Mouse (Mus musculus) kidney, adult 18-20 months (tissue): ENCODE measurements at regions not wholly inside any gene's neighbourhood (a gene's known extent, or its start where the extent isn't known, plus 50 kb on each side); places are given as distances from the start of the nearest gene placed in this dataset.
A peak's percentile ranks its signal among the peaks of the same experiment; 100 is the strongest.
"Not testable (repeated sequence)": the region's sequence is repeated elsewhere in the genome, so short reads cannot be mapped to it uniquely, and the experiment has no call there.

ENCODE experiments used
- DNase-seq: peaks from one replicate; pipeline ENCODE4 v3.0.0; 2021

DNA sequence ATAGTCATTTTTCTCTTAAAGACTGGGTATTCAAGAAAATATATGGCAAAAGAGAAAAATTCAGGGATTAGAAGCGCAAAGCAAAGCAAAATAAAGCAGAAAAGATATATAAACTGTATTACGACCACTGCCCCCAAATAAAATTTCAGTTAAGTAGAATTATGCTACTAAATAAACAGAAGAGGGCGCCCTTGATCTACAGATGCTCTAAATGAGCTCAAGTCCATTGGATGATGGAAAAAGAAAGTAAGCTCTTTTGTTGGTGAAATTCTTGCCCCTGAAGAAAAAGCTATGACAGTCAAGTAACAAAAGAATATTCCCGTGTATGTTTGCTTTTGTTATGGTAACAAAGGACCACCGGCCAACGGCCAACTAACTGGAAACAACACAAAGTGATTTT, 165.5 kb upstream of the Stk26 start:
- DNase-seq = no peak

DNA sequence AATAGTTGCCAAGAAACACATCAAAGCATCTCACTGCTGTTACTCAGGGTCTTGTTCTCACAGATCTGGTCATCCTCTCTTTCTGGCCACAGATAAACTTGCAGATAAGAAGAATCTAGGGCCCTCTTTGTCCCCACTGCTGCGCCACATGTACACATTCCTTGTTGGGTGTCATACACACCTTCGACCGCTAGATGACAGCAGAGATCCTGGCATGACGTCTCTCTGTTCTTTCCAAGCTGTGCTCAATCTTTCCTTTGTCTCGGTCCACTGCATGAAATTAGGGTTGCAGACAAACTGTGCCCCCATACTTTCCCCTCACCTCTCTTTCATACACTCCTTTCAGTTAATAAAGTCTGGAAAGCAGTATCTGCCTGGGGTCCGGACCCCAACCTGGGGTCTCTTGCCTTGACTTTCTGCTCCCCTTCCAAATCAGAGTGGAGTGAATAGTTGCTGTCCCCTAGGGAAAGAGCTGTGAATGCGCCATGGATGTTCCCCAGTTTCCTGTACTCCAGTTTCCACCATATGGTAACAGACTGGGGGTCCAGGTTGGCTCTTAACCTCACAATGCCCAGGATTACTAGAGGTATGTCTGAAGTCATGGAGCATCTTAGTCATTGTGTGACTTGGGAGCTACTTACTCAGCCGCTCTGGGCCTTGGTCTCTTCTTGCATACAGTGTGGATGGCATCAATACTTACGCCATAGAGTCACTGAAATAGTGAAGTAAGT, 182.8 kb upstream of the Stk26 start:
- peak; percentile 55 for DNase-seq

DNA sequence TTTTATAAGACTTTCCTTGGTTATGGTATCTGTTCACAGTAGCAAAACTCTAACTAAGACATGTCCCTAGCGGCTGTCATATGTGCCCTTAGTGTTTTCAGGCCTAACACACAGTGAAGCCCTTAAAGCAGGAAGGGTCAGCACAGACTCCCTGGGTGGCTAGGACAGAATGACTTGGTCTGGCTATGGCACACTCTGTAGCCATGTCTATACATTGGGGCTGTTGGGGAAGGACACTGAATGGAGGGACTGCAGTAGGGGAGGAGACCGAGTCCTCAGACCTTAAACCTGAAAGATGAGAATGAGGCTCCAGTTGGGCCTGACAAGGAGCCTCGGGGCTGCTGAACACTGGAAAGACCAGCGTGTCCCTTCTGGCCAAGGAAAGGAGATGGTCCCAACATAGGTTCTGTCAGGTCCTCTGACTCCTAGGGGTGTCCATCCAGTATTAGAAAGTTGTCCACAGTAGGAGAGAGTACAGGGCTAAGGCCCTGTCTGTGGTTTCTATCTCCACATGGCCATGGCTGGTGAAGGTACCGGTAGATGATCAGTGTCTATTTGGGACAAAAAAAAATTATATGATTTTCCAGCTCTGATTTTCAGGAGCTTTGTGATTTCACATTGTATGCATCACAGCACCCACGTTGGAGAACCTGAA, 183.5 kb upstream of the Stk26 start:
- no peak for DNase-seq

DNA sequence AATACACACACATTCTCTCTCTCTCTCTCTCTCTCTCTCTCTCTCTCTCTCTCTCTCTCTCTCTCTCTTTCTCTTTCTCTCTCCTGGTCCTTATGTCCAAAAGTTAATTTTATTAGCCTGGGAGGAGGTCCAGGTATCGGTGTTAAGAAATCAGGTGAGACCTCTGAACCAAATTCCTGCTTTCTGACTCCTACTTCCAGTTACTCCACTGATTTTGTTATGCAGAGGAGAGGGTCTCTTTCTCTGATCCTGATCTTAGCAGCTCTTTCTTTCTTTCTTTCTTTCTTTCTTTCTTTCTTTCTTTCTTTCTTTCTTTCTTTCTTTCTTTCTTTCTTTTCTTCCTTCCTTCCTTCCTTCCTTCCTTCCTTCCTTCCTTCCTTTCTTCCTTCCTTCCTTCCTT, 185.5 kb upstream of the Stk26 start:
- DNase-seq = not testable (repeated sequence)

DNA sequence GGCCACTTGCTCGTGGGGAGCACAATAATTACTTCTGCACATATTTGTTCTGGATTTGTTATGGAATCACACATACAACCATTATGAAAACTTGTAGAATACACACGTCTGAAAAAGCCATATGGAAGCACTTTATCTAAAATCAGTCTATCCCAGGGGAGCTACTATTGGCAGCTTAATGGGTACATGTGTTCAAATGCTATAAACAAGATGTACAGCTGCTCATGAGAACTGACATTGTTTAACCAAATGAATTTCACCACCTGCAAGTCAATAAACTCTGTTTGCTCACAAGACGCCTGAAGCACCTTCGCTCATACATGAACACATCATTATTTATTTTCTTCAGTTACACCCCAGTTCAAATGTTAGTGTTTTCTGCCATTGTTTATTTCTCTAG, 199.5 kb upstream of the Stk26 start:
- DNase-seq = no peak

DNA sequence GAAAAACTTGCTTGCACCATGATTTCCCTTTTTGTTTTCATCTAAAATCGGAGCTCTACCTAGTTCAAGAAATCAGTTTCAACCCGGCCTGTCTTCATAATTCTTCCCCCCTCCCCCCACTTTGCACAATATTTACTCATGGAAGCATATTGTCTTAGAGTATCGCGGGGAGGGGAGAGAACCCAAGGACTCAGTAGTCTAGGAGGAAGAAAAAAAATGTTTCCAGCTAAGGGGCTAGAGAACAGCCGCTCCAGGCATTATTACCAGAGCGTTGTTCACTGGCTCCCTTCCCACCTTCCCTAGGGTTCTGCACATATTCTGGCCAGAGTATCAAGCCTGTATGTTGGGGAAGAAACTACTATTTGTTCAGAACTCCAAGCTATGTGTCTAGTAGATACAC, 205.2 kb upstream of the Stk26 start:
- DNase-seq = no peak

DNA sequence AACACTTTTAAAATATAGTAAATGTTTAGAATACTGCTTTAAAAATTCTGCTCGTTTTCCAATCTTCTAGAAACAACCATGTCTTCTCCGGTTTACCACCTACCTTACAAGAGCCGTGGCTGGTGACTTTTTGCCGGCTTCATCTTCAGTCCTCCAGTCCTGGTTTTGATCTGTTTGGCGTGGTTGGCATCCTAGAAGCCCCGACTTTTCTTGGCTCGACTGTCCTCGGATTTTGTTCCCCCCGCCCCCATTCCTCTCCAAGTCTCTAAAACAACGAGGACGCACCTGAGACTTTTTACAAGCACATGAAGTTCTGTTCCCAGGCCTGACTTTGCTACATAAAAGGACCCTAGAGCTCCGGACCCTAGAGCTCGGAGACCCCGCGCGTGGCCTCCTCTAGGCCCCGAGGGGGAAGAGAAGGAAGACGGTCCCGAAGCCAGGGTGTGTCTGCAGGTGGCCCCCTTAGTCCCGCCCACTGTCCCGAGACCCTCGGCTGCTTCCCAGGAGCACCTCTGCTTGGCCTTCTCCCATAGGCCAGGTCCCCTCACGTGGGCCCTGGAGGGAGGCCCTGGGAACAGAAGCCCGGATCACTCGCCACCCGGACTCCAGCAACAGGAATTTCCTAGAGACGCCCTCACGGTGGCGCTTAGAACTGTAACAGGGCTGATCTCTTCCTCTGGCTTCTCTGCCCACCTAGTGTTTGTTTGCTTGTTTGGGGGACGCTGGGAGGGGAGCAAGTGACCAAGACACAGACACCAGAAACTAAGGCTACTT, 205.8 kb upstream of the Stk26 start:
- peak; percentile 84 for DNase-seq

DNA sequence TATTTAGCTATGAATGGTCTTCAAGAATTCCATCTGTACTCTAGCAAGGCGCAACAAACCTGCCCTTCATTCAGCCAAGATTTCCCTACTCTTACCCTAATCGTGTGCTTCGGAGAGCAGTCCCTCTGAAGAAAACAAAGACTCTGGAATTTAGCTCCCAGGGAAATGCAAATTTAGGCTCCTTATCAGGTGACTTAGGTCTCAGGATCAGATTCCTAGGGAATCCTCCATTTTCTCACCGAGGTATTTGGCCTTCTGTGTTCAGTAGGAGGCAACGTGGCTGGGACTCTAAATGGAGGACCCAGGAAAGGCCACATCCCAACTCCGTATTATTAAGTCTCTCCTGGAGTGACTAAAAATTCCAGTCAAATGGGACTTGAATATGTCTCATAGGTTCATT, 204.2 kb upstream of the Olfr1324 start:
- DNase-seq = no peak

DNA sequence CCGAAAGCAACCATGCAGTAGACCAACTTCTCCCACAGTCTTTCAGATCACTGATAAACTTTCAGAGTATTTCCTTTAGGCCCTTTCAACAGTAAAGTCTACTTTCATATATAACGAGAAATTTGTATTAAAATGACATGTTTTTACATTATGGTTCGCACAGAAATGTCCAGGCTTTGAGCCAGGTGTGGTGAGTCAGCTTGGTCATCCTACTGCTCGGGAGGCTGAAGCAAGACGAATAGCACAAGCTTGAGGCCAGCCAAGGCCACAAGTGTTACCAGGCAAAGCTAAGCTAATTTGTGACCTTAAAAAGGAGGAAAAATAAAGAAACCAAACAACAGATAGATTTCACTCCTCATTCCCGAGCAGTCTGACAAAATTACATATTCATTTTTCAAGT, 197.0 kb upstream of the Olfr1324 start:
- DNase-seq = no peak

DNA sequence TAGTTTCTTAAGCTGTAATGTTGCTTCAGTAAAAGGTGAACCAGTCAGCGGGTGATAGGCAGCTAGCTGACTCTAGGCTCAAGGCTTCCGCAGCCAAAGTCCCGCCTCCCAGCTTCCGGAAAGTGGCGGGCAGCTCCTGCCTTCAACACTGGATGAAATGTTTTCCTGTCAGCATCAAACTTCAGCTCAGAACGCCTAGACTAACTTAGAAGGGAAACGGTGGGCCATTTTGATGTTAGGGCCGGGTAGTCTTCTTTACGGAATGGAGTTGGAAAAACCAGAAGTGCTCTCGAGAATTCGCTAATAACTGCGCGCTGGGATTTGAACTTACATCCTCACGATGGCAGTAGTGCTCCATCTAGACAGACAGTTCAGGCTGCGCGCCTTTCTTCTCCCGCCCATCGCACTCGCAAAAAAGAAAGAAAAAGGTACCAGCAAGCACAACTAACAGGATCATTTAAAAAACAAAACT, 194.7 kb upstream of the Olfr1324 start:
- DNase-seq = peak; percentile 90

DNA sequence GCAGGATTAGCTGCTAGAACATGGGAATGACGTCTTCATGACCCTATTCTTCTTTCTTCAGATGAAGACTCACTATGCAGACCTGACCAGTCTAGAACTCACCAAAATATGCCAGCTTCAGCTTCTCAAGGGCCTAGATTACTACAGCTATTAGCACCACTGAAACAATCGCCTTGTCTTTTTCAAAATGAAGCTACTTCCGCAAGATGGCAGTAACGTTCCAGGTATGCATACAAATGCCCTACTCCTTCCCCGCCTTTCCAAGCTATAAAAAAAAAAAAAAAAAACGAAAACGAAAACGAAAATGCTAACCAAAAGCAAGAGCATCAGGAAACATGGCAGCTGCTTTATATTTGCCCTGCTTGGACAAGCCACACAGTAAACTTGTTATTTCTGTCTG, 192.6 kb upstream of the Olfr1324 start:
- DNase-seq = peak; percentile 23

DNA sequence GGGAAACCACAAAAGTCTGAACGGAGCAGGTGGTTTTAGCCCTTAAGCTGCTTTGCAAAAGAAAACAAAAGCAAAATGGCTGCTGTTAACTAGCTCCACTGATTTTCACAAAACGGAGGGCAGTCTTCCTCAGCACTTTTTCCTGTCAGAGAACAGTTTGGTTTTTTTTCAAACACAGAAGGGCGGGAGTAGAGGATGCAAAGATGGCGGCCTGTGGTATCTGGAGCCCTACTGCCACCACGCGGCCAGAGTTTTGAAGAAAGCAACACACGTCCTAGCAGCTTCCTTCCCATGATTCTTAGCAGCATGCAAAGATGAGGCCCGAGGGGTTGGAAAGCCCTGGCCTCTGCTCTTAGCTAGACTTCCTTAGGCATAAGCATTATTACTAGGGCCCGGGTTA, 191.6 kb upstream of the Olfr1324 start:
- peak; percentile 88 for DNase-seq

DNA sequence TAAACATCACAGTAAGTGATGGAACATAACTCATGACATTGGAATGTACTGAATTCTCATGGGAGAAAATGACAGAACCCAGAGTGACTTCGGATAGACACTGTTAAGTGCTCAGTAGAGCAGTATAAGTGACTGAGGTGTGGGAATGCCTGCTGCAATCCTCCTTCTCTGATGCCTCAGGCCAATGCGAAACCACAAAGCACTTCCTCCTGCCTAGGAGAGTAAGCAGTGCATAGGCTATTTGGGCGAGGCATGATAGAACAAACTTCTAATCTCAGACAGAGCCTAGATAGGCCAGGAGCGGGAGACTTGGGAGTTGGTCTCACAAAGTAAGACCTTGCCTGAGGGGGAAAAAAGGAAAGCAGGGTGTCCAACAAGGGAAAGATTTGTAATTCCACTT, 190.6 kb upstream of the Olfr1324 start:
- no peak for DNase-seq

DNA sequence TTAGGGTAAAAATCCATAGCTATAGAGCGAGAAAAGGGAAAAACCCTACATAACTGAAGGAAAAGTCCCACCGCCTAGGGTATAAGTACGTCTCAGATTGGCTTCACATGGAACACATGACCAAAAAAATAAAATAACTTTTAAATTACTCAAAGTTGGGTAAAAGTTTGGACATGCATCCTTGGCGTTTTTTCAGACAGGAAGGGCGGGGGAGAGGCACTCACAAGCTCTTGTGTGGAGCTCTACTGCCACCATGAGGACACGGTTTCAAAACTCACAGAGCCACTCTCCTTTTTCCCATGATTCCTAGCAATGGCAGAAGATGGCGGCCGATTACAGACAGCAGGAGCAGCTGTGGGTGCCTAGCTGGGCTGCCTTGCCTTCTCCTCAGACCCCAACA, 188.6 kb upstream of the Olfr1324 start:
- DNase-seq = peak; percentile 93

DNA sequence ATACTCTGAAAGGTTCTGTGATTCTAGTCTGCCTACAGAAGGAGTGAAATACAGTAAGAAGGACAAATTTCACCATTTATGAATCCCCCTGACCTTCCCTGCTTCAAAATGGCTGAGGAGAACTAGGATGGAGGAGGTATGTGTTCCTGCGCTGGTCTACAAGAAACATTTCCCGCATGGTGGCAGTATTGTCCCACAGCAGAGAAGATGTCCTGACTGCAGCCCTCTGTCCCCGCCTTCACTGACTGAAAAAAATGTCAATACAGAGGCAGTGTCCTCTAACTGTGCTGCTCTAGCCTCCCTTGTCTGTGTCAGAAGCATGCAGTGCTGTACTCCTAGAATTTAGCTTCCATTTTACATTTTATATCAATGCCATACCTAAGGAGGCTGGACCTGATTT, 186.6 kb upstream of the Olfr1324 start:
- DNase-seq = peak; percentile 83

DNA sequence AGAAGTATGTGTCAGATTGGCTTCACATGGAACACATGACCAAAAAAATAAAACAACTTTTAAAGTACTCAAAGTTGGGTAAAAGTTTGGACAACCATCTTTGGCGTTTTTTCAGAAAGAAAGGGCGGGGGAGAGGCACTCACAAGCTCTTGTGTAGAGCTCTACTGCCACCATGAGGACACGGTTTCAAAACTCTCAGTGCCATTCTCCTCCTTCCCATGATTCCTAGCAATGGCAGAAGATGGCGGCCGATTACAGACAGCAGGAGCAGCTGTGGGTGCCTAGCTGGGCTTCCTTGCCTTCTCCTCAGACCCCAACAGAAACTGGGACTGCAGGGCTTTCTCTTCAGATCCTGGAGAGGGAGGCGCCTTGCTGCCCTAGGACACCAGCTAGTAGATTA, 186.1 kb upstream of the Olfr1324 start:
- DNase-seq = peak; percentile 82

DNA sequence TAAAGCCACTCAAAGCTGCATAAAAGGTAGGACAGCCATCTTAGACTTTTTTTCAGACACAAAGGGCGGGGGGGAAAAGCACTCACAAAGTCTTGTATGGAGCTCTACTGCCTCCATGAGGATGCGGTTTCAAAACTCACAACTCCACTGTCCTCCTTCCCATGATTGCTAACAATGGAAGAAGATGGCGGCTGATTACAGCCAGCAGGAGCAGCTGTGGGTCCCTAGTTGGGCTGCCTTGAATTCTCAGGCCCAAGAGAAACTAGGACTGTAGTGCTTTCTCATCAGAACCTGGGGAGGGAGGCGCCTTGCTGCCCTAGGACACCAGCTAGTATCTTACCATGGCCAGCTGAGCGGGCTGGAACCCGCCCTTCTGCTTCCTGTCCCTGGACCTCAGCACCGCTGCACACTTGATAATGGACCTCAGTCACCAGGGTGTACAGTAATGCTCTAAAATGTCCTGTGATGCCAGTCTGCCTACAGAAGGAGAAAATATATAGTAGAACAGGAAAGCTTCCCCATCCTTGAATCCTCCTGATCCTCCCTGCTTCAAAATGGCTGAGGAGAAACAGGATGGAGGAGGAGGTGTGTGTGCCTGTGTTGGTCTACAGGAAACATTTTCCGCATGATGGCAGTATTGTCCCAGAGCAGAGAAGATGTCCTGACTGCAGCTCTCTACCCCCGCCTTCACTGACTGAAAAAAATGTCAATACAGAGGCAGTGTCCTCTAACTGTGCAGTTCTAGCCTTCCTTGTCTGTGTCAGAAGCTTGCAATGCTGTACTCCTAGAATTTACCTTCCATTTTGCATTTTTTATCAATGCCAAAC, 183.7 kb upstream of the Olfr1324 start:
- DNase-seq = peak; percentile 88

DNA sequence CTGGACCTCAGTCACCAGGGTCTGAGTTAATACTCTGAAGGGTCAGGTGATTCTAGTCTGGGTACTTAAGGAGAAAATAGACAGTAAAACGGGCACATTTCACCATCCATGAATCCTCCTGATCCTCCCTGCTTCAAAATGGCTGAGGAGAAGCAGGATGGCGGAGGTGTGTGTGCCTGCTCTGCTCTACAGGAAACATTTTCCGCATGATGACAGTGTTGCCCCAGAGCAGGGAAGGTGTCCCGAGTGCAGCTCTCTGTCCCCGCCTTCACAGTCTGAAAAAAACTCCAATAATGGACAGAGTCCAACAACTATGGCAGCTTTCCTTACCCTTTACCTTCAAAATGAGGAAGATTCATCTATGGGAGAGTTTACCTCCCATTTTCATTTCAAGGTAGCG, 179.8 kb upstream of the Olfr1324 start:
- peak; percentile 51 for DNase-seq

DNA sequence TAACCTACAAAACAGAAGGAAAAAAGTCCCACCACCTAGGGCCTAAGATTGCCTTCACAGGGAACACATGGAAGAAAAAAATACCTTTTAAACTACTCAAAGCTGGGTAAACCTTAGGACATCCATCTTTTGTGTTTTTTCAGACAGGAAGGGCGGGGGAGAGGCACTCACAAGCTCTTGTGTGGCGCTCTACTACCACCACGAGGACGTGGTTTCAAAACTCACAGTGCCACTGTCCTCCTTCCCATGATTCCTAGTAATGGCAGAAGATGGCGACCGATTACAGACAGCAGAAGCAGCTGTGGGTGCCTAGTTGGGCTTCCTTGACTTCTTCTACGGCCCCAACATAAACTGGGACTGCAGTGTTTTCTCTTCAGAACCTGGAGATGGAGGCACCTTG, 179.3 kb upstream of the Olfr1324 start:
- peak; percentile 88 for DNase-seq

DNA sequence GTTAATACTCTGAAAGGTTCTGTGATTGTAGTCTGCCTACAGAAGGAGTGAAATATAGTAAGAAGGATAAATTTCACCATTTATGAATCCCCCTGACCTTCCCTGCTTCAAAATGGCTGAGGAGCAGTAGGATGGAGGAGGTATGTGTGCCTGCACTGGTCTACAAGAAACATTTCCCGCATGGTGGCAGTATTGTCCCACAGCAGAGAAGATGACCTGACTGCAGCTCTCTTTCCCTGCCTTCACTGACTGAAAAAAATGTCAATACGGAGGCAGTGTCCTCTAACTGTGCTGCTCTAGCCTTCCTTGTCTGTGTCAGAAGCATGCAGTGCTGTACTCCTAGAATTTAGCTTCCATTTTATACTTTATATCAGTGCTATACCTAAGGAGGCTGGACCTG, 177.2 kb upstream of the Olfr1324 start:
- DNase-seq = peak; percentile 81

DNA sequence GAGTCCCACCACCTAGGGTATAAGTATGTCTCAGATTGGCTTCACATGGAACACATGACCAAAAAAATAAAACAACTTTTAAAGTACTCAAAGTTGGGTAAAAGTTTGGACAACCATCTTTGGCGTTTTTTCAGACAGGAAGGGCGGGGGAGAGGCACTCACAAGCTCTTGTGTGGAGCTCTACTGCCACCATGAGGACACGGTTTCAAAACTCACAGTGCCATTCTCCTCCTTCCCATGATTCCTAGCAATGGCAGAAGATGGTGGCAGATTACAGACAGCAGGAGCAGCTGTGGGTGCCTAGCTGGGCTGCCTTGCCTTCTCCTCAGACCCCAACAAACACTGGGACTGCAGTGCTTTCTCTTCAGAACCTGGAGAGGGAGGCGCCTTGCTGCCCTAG, 176.7 kb upstream of the Olfr1324 start:
- DNase-seq = peak; percentile 91

DNA sequence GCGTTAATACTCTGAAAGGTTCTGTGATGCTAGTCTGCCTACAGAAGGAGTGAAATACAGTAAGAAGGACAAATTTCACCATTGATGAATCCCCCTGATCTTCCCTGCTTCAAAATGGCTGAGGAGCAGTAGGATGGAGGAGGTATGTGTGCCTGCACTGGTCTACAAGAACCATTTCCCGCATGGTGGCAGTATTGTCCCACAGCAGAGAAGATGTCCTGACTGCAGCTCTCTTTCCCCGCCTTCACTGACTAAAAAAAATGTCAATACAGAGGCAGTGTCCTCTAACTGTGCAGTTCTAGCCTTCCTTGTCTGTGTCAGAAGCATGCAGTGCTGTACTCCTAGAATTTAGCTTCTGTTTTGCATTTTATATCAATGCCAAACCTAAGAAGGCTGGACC, 174.6 kb upstream of the Olfr1324 start:
- DNase-seq = peak; percentile 91

DNA sequence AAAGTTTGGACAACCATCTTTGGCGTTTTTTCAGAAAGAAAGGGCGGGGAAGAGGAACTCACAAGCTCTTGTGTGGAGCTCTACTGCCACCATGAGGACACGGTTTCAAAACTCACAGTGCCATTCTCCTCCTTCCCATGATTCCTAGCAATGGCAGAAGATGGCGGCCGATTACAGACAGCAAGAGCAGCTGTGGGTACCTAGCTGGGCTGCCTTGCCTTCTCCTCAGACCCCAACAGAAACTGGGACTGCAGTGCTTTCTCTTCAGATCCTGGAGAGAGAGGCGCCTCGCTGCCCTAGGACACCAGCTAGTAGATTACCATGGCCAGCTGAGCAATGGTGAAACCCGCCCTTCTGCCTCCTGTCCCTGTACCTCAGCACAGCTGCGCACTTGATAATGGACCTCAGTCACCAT, 174.2 kb upstream of the Olfr1324 start:
- DNase-seq = peak; percentile 76
